Mouse (Mus musculus): ENCODE results near the gene Rnf41. TPM values are rescaled to one million over a fixed set of nuclear protein-coding genes. Genes with fewer than 3 reads are reported as not detected.

Rnf41 gene
- polyA plus RNA-seq, 1 experiment: 84.1 TPM

DNA sequence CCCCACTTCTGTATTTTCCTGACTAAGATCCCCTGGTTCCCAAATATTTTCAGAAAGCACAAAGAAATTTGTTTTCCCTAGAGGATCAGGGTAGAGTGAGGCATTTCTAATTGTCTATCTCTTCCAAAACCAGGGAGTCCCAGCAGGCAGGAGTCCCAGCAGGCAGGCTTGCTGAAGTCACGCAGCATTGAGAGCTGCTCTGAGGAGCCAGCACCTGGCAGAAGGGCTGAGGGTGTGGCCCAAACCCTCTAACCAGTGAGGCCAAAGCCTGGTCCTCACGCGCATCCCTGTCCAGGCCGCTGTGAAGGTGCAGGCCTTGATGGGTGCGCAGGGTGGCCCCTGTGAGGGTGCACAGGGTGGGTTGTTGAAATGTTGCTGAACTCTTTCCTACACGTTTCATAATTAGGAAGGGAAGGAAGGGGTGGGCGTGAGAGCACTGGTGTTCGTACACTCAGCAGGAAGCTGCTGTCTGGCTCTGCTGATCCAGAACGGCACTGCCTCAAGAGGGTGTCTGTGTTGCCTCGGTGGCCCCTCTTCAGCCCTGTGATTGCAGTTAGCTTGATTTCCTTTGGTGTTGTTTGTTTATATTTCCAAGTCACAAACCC lies 27.3 kb downstream of the Rnf41 start:
- Histone ChIP-seq H3K27ac (ENCODE audit: control insufficient read depth, insufficient read depth, low read depth, low read length) (no peak overlapping the region), H3K4me3 (ENCODE audit: control insufficient read depth, low read depth, low read length) (no peak overlapping the region), H3K4me1 (ENCODE audit: control insufficient read depth, insufficient read depth, low read length) (no peaks in the 10 kb centered on the region), H3K36me3 (ENCODE audit: control insufficient read depth, insufficient read depth, low read length) (peaks cover 1% of the 10 kb centered on the region; the same call in 1 of the 2 replicates), H3K27me3 (ENCODE audit: control insufficient read depth, insufficient read depth, low read length) (no peaks in the 10 kb centered on the region)
- TF ChIP-seq CTCF (IDR thresholded peaks at IDR 0.05; ENCODE audit: control insufficient read depth, insufficient read depth, insufficient replicate concordance, low read depth, low read length) (no peak), POLR2A (IDR thresholded peaks at IDR 0.05; ENCODE audit: control insufficient read depth, low read depth, low read length) (no peak)

GRCm38 (mm10) chr10:128440407-128440806 lies 28.9 kb downstream of the Rnf41 start:
- TF ChIP-seq POLR2A (IDR thresholded peaks at IDR 0.05; ENCODE audit: control insufficient read depth, low read depth, low read length): no peak
- no peak for TF ChIP-seq CTCF (IDR thresholded peaks at IDR 0.05; ENCODE audit: control insufficient read depth, insufficient read depth, insufficient replicate concordance, low read depth, low read length)
- H3K27ac ChIP-seq (ENCODE audit: control insufficient read depth, insufficient read depth, low read depth, low read length): no peak overlapping the region
- H3K4me1 ChIP-seq (ENCODE audit: control insufficient read depth, insufficient read depth, low read length): no peaks in the 10 kb centered on the region
- H3K27me3 ChIP-seq (ENCODE audit: control insufficient read depth, insufficient read depth, low read length): no peaks in the 10 kb centered on the region
- H3K36me3 ChIP-seq (ENCODE audit: control insufficient read depth, insufficient read depth, low read length): peaks cover 1% of the 10 kb centered on the region; the same call in 1 of the 2 replicates
- no peak overlapping the region for H3K4me3 ChIP-seq (ENCODE audit: control insufficient read depth, low read depth, low read length)

- no peaks in the 10 kb centered on the region for H3K27me3 ChIP-seq (ENCODE audit: control insufficient read depth, insufficient read depth, low read length)
- no peaks in the 10 kb centered on the region for H3K4me1 ChIP-seq (ENCODE audit: control insufficient read depth, insufficient read depth, low read length)
- no peak for TF ChIP-seq CTCF (IDR thresholded peaks at IDR 0.05; ENCODE audit: control insufficient read depth, insufficient read depth, insufficient replicate concordance, low read depth, low read length)
- TF ChIP-seq POLR2A (IDR thresholded peaks at IDR 0.05; ENCODE audit: control insufficient read depth, low read depth, low read length): no peak
- H3K36me3 ChIP-seq (ENCODE audit: control insufficient read depth, insufficient read depth, low read length): peaks cover 1% of the 10 kb centered on the region; the same call in 1 of the 2 replicates
- H3K4me3 ChIP-seq (ENCODE audit: control insufficient read depth, low read depth, low read length): no peak overlapping the region
- no peak overlapping the region for H3K27ac ChIP-seq (ENCODE audit: control insufficient read depth, insufficient read depth, low read depth, low read length)
Observed at GRCm38 (mm10) chr10:128441324-128442119, 30.1 kb downstream of the Rnf41 start.

DNA sequence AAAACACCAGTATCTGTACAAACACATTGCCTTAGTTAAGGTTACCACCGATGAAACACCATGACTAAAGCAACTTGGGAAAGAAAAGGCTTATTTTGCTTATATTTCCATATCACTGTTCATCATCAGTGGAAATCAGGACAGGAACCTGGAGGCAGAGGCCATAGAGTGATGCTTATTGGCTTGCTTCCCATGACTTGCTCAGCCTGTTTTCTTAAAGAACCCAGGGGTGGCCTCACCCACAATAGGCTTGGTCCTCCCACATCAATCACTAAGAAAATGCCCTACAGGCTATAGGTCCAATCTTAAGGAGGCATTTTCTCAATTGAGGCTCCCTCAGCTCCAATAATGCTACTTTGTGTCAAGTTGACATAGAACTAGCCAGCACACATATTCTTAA lies 31.3 kb downstream of the Rnf41 start:
- TF ChIP-seq CTCF (IDR thresholded peaks at IDR 0.05; ENCODE audit: control insufficient read depth, insufficient read depth, insufficient replicate concordance, low read depth, low read length): no peak
- no peak for TF ChIP-seq POLR2A (IDR thresholded peaks at IDR 0.05; ENCODE audit: control insufficient read depth, low read depth, low read length)
- no peaks in the 10 kb centered on the region for H3K4me1 ChIP-seq (ENCODE audit: control insufficient read depth, insufficient read depth, low read length)
- H3K4me3 ChIP-seq (ENCODE audit: control insufficient read depth, low read depth, low read length): no peak overlapping the region
- no peak overlapping the region for H3K27ac ChIP-seq (ENCODE audit: control insufficient read depth, insufficient read depth, low read depth, low read length)
- H3K36me3 ChIP-seq (ENCODE audit: control insufficient read depth, insufficient read depth, low read length): no peaks in the 10 kb centered on the region
- H3K27me3 ChIP-seq (ENCODE audit: control insufficient read depth, insufficient read depth, low read length): no peaks in the 10 kb centered on the region

DNA sequence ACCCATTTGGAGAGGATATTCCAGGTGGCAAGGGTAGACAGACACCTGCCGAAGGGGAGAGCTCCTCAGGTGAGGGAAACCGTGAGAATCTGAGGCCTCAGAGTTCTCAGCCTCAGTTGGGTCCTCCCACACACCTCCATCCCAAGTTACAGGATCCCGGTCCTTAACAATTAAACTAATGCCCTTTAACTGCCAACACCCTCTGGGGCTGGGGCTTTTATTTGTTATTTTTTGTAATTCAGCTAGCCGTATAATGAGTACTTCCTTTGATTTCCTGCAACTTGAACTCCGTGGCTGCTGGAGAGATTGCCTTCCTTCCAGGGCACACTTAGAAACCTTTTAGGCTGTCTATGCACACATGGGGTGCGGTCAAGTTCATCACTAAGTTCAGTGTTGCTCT lies 32.9 kb downstream of the Rnf41 start:
- H3K4me3 ChIP-seq (ENCODE audit: control insufficient read depth, low read depth, low read length): no peak overlapping the region
- no peaks in the 10 kb centered on the region for H3K27me3 ChIP-seq (ENCODE audit: control insufficient read depth, insufficient read depth, low read length)
- H3K4me1 ChIP-seq (ENCODE audit: control insufficient read depth, insufficient read depth, low read length): no peaks in the 10 kb centered on the region
- H3K27ac ChIP-seq (ENCODE audit: control insufficient read depth, insufficient read depth, low read depth, low read length): no peak overlapping the region
- no peaks in the 10 kb centered on the region for H3K36me3 ChIP-seq (ENCODE audit: control insufficient read depth, insufficient read depth, low read length)
- TF ChIP-seq POLR2A (IDR thresholded peaks at IDR 0.05; ENCODE audit: control insufficient read depth, low read depth, low read length) (no peak), CTCF (IDR thresholded peaks at IDR 0.05; ENCODE audit: control insufficient read depth, insufficient read depth, insufficient replicate concordance, low read depth, low read length) (no peak)

GRCm38 (mm10) chr10:128445407-128445806 lies 34.0 kb downstream of the Rnf41 start:
- Histone ChIP-seq H3K4me3 (ENCODE audit: control insufficient read depth, low read depth, low read length) (no peak overlapping the region), H3K27me3 (ENCODE audit: control insufficient read depth, insufficient read depth, low read length) (no peaks in the 10 kb centered on the region), H3K36me3 (ENCODE audit: control insufficient read depth, insufficient read depth, low read length) (no peaks in the 10 kb centered on the region), H3K4me1 (ENCODE audit: control insufficient read depth, insufficient read depth, low read length) (no peaks in the 10 kb centered on the region), H3K27ac (ENCODE audit: control insufficient read depth, insufficient read depth, low read depth, low read length) (no peak overlapping the region)
- TF ChIP-seq POLR2A (IDR thresholded peaks at IDR 0.05; ENCODE audit: control insufficient read depth, low read depth, low read length): no peak
- no peak for TF ChIP-seq CTCF (IDR thresholded peaks at IDR 0.05; ENCODE audit: control insufficient read depth, insufficient read depth, insufficient replicate concordance, low read depth, low read length)

- Histone ChIP-seq H3K27me3 (ENCODE audit: control insufficient read depth, insufficient read depth, low read length) (no peaks in the 10 kb centered on the region), H3K4me1 (ENCODE audit: control insufficient read depth, insufficient read depth, low read length) (no peaks in the 10 kb centered on the region; the same call in 1 of the 2 replicates), H3K4me3 (ENCODE audit: control insufficient read depth, low read depth, low read length) (no peak overlapping the region), H3K36me3 (ENCODE audit: control insufficient read depth, insufficient read depth, low read length) (no peaks in the 10 kb centered on the region), H3K27ac (ENCODE audit: control insufficient read depth, insufficient read depth, low read depth, low read length) (no peak overlapping the region)
- TF ChIP-seq CTCF (IDR thresholded peaks at IDR 0.05; ENCODE audit: control insufficient read depth, insufficient read depth, insufficient replicate concordance, low read depth, low read length): no peak
- no peak for TF ChIP-seq POLR2A (IDR thresholded peaks at IDR 0.05; ENCODE audit: control insufficient read depth, low read depth, low read length)
Observed at GRCm38 (mm10) chr10:128451014-128451413, 39.6 kb downstream of the Rnf41 start.

Measured in testis, adult 2 months (tissue).